Mouse (Mus musculus) neutrophil, adult 5-6 weeks (primary cell): Measurements from ENCODE around the gene Cdk4. TPM values are rescaled to one million over a fixed set of nuclear protein-coding genes. Genes with fewer than 3 reads are reported as not detected.

Source experiments
- total RNA-seq: library from RNA; stranded (forward); fragments of 200-1000 nt; gene quantifications from 2 replicates; pipeline ENCODE4 v1.2.3, GENCODE M21; 2017

The Cdk4 gene
- total RNA-seq, 1 experiment from 2014 or later, result 31.7 TPM

Other genes with a start within 250 kb of the Cdk4 start
- 3.8 and 6.2 TPM in 2 replicates for gene Atp23, start 162.2 kb upstream of the Cdk4 start, total RNA-seq
- 63.7 and 64.6 TPM in 2 replicates for gene Ctdsp2, start 84.8 kb upstream of the Cdk4 start, total RNA-seq
- gene Avil, start 62.8 kb upstream of the Cdk4 start, total RNA-seq, result 2.0 and 2.1 TPM in 2 replicates
- gene Tsfm, start 32.7 kb upstream of the Cdk4 start, total RNA-seq, result 8.6 and 12.9 TPM in 2 replicates
- 4.3 and 8.3 TPM in 2 replicates for gene Mettl1, start 22.1 kb upstream of the Cdk4 start, total RNA-seq
- gene Eef1akmt3, start 22.0 kb upstream of the Cdk4 start, total RNA-seq, result 0.23 TPM in 1 of 2 replicates, not detected in the other
- gene Cyp27b1, start 15.3 kb upstream of the Cdk4 start, total RNA-seq, result not detected in 2 replicates
- 0.98 and 1.9 TPM in 2 replicates for gene March9, start 3.4 kb upstream of the Cdk4 start, total RNA-seq
- 21.9 and 23.5 TPM in 2 replicates for gene Tspan31, start 6.7 kb downstream of the Cdk4 start, total RNA-seq
- 54.4 and 60.8 TPM in 2 replicates for gene Agap2, start 11.8 kb downstream of the Cdk4 start, total RNA-seq
- gene Os9, start 57.6 kb downstream of the Cdk4 start, total RNA-seq, result 157 and 176 TPM in 2 replicates
- gene B4galnt1, start 101.7 kb downstream of the Cdk4 start, total RNA-seq, result 246 and 273 TPM in 2 replicates
- gene Slc26a10, start 117.1 kb downstream of the Cdk4 start, total RNA-seq, result 2.5 and 3.0 TPM in 2 replicates
- gene Arhgef25, start 126.5 kb downstream of the Cdk4 start, total RNA-seq, result not detected in 2 replicates
- gene Dtx3, start 132.2 kb downstream of the Cdk4 start, total RNA-seq, result 9.0 and 11.5 TPM in 2 replicates
- gene Pip4k2c, start 148.1 kb downstream of the Cdk4 start, total RNA-seq, result 36.5 and 37.1 TPM in 2 replicates
- not detected in 2 replicates for gene Kif5a, start 199.8 kb downstream of the Cdk4 start, total RNA-seq
- 89.5 and 94.5 TPM in 2 replicates for gene Dctn2, start 202.8 kb downstream of the Cdk4 start, total RNA-seq
- 19.9 and 27.8 TPM in 2 replicates for gene Mbd6, start 225.5 kb downstream of the Cdk4 start, total RNA-seq
- gene Mars, start 248.3 kb downstream of the Cdk4 start, total RNA-seq, result 57.0 and 63.3 TPM in 2 replicates